Mouse (Mus musculus) cerebellum, adult 2 months (tissue): Measurements from ENCODE around the gene Dkc1.

Source experiments
- CTCF ChIP-seq: fragments of 200-500 bp; IDR thresholded peaks from 2 replicates; pipeline ENCODE4 v1.5.1; 2011; ENCODE audit warnings: low read depth, mild to moderate bottlenecking, control low read depth, low read length, moderate library complexity, borderline replicate concordance; ENCODE audit not compliant: insufficient read depth
- POLR2A ChIP-seq: fragments of 200-500 bp; IDR thresholded peaks from 2 replicates; pipeline ENCODE4 v1.6.1; 2011; ENCODE audit warnings: low read length, control low read depth, borderline replicate concordance; ENCODE audit not compliant: insufficient read depth

- TF ChIP-seq CTCF (no peak), POLR2A (no peak; the same call in 1 of the 2 replicates)
These were observed 613 bp downstream of the Dkc1 start for GRCm38 (mm10) chrX:75096163-75096770.
